Mouse (Mus musculus) midbrain, embryonic 12.5 days (tissue): ENCODE data around the gene Ccnl2. TPM values are rescaled to one million over a fixed set of nuclear protein-coding genes. Genes with fewer than 3 reads are reported as not detected.

Experiments used
- ATAC-seq: fragments of 200-750 bp; cut with Nextera tagmentation; 2 replicates; pipeline ENCODE4 v1.8.0; 2017; ENCODE audit warnings: low read depth, moderate TSS enrichment, moderate library complexity; ENCODE audit not compliant: low FRiP score
- H3K27ac ChIP-seq: fragments of 300-500 bp; sonication (generic); replicated peaks from 2 replicates; pipeline ENCODE4 v1.5.1; 2016; ENCODE audit warnings: mild to moderate bottlenecking
- H3K27me3 ChIP-seq: fragments of 300-500 bp; sonication (generic); 2 replicates; pipeline ENCODE4 v1.6.1; 2016; ENCODE audit warnings: mild to moderate bottlenecking
- H3K36me3 ChIP-seq: fragments of 300-500 bp; sonication (generic); 2 replicates; pipeline ENCODE4 v1.6.1; 2016
- H3K4me1 ChIP-seq: fragments of 300-500 bp; sonication (generic); 2 replicates; pipeline ENCODE4 v1.6.1; 2016
- H3K4me2 ChIP-seq: fragments of 300-500 bp; sonication (generic); replicated peaks from 2 replicates; pipeline ENCODE4 v1.6.1; 2016; ENCODE audit warnings: mild to moderate bottlenecking, moderate library complexity
- H3K4me3 ChIP-seq: fragments of 300-500 bp; sonication (generic); 2 replicates; pipeline ENCODE4 v1.5.1; 2016; ENCODE audit warnings: mild to moderate bottlenecking
- H3K9ac ChIP-seq: fragments of 300-500 bp; sonication (generic); replicated peaks from 2 replicates; pipeline ENCODE4 v1.6.1; 2016; ENCODE audit warnings: mild to moderate bottlenecking, moderate library complexity
- H3K9me3 ChIP-seq: fragments of 300-500 bp; sonication (generic); 2 replicates; pipeline ENCODE4 v1.6.1; 2016; ENCODE audit warnings: mild to moderate bottlenecking
- WGBS: fragments of 180-500 bp; shearing (Covaris S2); methylation state at CpG from one replicate; pipeline ENCODE4 v1.1.7; 2016; 5-methylcytosine and 5-hydroxymethylcytosine counted together
- polyA plus RNA-seq: library from polyadenylated mRNA; unstranded; fragments of >200 nt; fragmentation: Nextera tagmentation; extraction: Ambion mirVana; gene quantifications from 2 replicates; pipeline ENCODE4 v1.2.1, GENCODE M21; 2016

The Ccnl2 gene
- polyA plus RNA-seq, 1 experiment from 2014 or later = 218 TPM

GRCm38 (mm10) chr4:155791240-155791933 is 20.9 kb upstream of the Ccnl2 start:
- Histone ChIP-seq H3K9ac (no peak overlapping the region), H3K4me1 (no peaks in the 10 kb centered on the region), H3K27me3 (peaks cover 27% of the 10 kb centered on the region), H3K4me3 (no peak overlapping the region), H3K9me3 (no peaks in the 10 kb centered on the region), H3K36me3 (no peaks in the 10 kb centered on the region), H3K27ac (no peak overlapping the region), H3K4me2 (no peak overlapping the region)
- ATAC-seq = no peak
- 77% methylated on average over 24 of the region's 24 CpGs for WGBS

DNA sequence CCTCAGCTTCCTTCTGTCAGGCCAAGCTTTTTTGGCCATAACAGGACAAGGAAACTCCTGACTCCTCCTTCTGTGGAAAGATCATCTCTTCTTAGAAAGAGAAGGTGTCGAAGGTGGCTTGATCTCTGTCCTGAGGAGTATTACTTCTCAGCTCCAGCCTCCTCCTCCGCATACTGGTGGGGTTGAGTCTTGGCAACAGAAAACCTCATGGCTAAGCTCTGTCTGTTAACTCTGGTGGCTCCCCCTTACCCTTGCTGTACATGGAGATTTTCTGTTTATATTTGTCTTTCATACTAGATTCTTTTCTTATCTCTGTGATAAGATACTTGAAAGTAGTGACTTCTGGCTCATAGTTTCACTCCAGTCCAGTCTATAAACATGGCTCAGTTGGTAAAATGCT is 18.6 kb upstream of the Ccnl2 start:
- Histone ChIP-seq H3K9me3 (no peaks in the 10 kb centered on the region), H3K9ac (no peak overlapping the region), H3K36me3 (no peaks in the 10 kb centered on the region), H3K4me1 (no peaks in the 10 kb centered on the region), H3K27ac (no peak overlapping the region), H3K4me3 (no peak overlapping the region), H3K4me2 (no peak overlapping the region), H3K27me3 (peaks cover 27% of the 10 kb centered on the region)
- ATAC-seq = no peak
- 69% methylated on average over 2 of the region's 2 CpGs for WGBS

- ATAC-seq = no peak
- 100% methylated on average over 1 of the region's 1 CpGs for WGBS
- Histone ChIP-seq H3K4me3 (no peak overlapping the region), H3K27me3 (no peaks in the 10 kb centered on the region), H3K9me3 (no peaks in the 10 kb centered on the region), H3K9ac (no peak overlapping the region), H3K27ac (no peak overlapping the region), H3K4me2 (no peak overlapping the region), H3K4me1 (peaks cover 17% of the 10 kb centered on the region), H3K36me3 (peaks cover 10% of the 10 kb centered on the region; the same call in 1 of the 2 replicates)
Observed at GRCm38 (mm10) chr4:155802075-155802474, 10.2 kb upstream of the Ccnl2 start.

GRCm38 (mm10) chr4:155802741-155803339 is 9.4 kb upstream of the Ccnl2 start, which contains the start of gene Mrpl20:
Gene Mrpl20, plus strand, starts transcription at chr4:155802878.
- Histone ChIP-seq H3K36me3 (peaks cover 17% of the 10 kb centered on the region), H3K27me3 (no peaks in the 10 kb centered on the region), H3K27ac (peak within 1 kb of the TSS; percentile 52), H3K9ac (peak within 1 kb of the TSS; percentile 83), H3K4me3 (peak within 1 kb of the TSS; percentile 68), H3K9me3 (no peaks in the 10 kb centered on the region), H3K4me1 (peaks cover 17% of the 10 kb centered on the region), H3K4me2 (peak within 1 kb of the TSS; percentile 67)
- ATAC-seq = peak; percentile 38
- 9% methylated on average over 12 of the region's 12 CpGs for WGBS

DNA sequence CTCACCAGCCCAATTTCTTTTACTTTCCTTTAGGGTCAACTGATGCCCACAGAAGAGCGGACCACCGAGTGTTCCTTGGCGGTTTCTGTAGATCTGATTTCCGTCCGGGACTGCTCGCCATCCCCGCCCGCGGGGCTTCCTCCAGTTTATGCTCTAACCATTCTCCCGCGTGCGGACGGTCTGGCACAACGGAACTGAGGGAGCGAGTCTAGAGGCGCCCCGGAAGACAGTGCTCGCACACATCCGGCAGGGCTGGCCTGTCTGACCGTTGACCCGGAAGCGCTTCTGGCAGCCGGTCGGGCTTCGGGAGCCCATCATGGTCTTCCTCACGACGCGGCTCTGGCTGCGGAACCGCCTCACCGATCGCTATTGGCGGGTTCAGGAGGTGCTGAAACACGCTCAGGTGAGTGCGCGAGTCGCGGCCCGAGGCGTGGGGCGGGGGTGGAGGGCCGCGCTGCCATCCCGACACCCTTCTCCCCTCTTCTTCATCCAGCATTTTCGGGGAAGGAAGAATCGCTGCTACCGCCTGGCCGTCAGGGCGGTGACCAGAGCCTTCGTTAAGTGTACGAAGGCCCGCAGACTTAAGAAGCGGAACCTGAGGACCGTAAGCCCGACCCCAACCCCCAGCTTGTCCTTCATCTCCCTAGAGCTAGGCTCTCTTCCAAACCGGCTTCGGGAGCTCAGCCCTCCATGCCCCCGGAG is 8.8 kb upstream of the Ccnl2 start:
- Histone ChIP-seq H3K9me3 (no peaks in the 10 kb centered on the region), H3K4me2 (peak overlapping the region; percentile 67), H3K27ac (peak overlapping the region; percentile 52), H3K27me3 (no peaks in the 10 kb centered on the region), H3K36me3 (peaks cover 24% of the 10 kb centered on the region), H3K4me1 (peaks cover 17% of the 10 kb centered on the region), H3K9ac (peak overlapping the region; percentile 83), H3K4me3 (peak overlapping the region; percentile 68)
- WGBS = under 1% methylated on average over 58 of the region's 58 CpGs
- peak; percentile 97 for ATAC-seq

DNA sequence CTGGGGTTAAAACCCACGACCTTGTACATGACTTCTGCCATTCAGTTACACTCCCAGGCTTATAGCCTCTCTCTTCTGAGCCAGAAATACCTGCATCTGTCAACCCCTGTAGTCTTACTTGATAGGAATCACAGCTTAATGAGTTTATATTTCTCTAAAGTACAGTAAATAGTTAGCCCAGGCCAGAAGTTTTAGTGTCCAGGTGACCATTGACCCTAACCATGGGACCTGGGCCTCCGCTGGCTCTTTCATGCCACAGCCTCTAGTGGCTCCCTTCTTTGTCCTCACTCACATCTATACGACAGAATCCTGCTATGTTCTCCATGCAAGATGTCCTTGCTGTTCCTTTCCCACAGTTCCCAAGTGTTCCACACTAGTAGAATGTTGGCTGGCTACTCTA is 4.4 kb upstream of the Ccnl2 start:
- no peak overlapping the region for H3K4me3 ChIP-seq
- H3K36me3 ChIP-seq = peaks cover 49% of the 10 kb centered on the region
- H3K27me3 ChIP-seq = no peaks in the 10 kb centered on the region
- 94% methylated on average over 3 of the region's 3 CpGs for WGBS
- H3K4me1 ChIP-seq = peaks cover 21% of the 10 kb centered on the region
- no peak overlapping the region for H3K27ac ChIP-seq
- no peak overlapping the region for H3K4me2 ChIP-seq
- H3K9me3 ChIP-seq = no peaks in the 10 kb centered on the region
- no peak for ATAC-seq
- no peak overlapping the region for H3K9ac ChIP-seq

DNA sequence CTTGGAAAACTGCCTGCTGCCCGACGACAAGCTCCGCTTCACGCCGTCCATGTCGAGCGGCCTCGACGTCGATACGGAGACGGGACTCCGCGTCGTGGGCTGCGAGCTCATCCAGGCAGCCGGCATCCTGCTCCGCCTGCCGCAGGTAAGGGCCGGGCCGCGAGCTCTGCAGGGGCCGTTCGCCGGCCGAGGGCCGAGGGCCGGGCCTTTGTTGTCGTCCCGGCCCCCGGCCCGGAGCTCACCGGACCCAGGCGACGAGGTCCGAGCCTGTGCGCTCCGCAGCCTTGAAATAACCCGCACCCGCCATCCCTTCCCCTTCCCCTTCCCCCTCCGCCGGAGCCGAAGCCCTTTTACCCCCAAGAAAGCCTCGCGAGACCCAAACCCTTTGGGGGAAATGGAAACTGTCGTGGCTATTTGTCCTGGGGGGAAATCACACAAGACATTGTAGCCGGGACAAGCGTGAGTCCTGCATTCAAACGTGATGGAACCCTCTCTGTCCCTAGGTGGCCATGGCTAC is 434 bp downstream of the Ccnl2 start:
- no peaks in the 10 kb centered on the region for H3K9me3 ChIP-seq
- peak overlapping the region; percentile 83 for H3K27ac ChIP-seq
- H3K36me3 ChIP-seq = peaks cover 72% of the 10 kb centered on the region
- peak overlapping the region; percentile 82 for H3K4me3 ChIP-seq
- H3K27me3 ChIP-seq = no peaks in the 10 kb centered on the region
- WGBS = under 1% methylated on average over 47 of the region's 49 CpGs
- peak overlapping the region; percentile 98 for H3K9ac ChIP-seq
- H3K4me1 ChIP-seq = peaks cover 19% of the 10 kb centered on the region
- ATAC-seq = peak; percentile 51
- peak overlapping the region; percentile 83 for H3K4me2 ChIP-seq

DNA sequence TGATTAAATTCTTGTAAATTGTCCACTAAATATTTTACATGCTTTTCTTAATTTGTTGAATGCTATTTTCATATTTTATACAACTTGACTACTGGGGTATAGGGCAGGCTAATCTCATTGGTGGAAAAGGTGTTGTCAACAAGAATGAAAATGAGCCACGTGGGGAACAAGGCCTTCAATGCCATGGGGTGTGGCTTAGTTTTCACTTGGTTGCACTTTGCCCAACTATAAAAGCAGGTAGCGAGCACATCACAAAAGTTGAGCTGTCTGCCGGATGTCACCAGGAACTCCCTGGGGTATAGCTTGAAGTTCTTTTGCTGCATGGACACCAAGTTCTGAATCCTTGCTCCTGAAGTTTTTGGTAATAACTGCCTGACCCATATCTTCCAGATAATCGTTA is 5.2 kb downstream of the Ccnl2 start:
- H3K27me3 ChIP-seq = no peaks in the 10 kb centered on the region
- 80% methylated on average over 4 of the region's 4 CpGs for WGBS
- H3K4me2 ChIP-seq = no peak overlapping the region
- no peak for ATAC-seq
- H3K9me3 ChIP-seq = no peaks in the 10 kb centered on the region
- no peak overlapping the region for H3K9ac ChIP-seq
- no peak overlapping the region for H3K27ac ChIP-seq
- peaks cover 13% of the 10 kb centered on the region for H3K4me1 ChIP-seq
- peaks cover 85% of the 10 kb centered on the region for H3K36me3 ChIP-seq
- no peak overlapping the region for H3K4me3 ChIP-seq

DNA sequence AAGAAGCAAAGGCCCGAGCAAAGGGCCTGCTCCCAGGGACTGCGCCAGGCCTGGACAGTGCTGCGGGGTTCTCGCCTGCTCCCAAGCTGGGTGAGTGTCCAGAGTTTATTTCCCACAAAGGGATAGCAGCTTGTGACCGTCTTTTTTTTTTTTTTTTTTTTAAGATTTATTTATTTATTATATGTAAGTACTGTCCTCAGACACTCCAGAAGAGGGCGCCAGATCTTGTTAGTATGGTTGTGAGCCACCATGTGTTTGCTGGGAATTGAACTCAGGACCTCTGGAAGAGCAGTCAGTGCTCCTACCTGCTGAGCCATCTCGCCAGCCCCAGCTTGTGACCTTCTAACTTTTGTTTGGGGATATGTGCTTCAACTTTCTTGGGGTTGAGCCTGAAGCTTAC is 8.7 kb downstream of the Ccnl2 start:
- no peak for ATAC-seq
- Histone ChIP-seq H3K9ac (no peak overlapping the region), H3K36me3 (peaks cover 95% of the 10 kb centered on the region), H3K27ac (no peak overlapping the region), H3K27me3 (no peaks in the 10 kb centered on the region), H3K4me1 (no peaks in the 10 kb centered on the region), H3K9me3 (no peaks in the 10 kb centered on the region), H3K4me3 (no peak overlapping the region), H3K4me2 (no peak overlapping the region)
- WGBS = 82% methylated on average over 7 of the region's 7 CpGs

- no peaks in the 10 kb centered on the region for H3K27me3 ChIP-seq
- no peak overlapping the region for H3K4me3 ChIP-seq
- H3K36me3 ChIP-seq = peaks cover 86% of the 10 kb centered on the region
- 96% methylated on average over 16 of the region's 16 CpGs for WGBS
- no peak overlapping the region for H3K27ac ChIP-seq
- no peak for ATAC-seq
- H3K4me2 ChIP-seq = no peak overlapping the region
- no peak overlapping the region for H3K9ac ChIP-seq
- no peaks in the 10 kb centered on the region for H3K9me3 ChIP-seq
- no peaks in the 10 kb centered on the region for H3K4me1 ChIP-seq
Observed at GRCm38 (mm10) chr4:155823443-155823842, 11.2 kb downstream of the Ccnl2 start.

DNA sequence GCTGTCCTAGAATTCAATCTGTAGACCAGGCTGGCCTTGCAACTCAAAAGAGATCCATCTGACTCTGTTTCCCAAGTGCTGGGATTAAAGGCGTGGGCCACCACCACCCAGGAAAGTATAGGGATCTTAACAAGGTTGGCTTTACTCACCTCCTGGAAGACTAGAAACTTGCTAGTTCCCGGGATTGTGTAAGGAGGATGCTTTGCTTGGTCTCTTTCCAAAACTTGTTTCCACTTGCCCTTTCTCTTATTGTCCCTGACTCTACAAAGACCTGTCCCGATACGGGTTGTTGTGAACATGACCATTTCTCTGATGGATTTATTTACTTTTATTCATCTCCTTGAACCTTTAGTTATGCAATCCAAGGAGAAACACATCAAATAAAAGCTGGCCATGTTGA is 17.6 kb downstream of the Ccnl2 start:
- Histone ChIP-seq H3K4me2 (no peak overlapping the region), H3K36me3 (peaks cover 42% of the 10 kb centered on the region), H3K27ac (no peak overlapping the region), H3K9ac (no peak overlapping the region), H3K9me3 (no peaks in the 10 kb centered on the region), H3K27me3 (no peaks in the 10 kb centered on the region), H3K4me3 (no peak overlapping the region), H3K4me1 (peaks cover 25% of the 10 kb centered on the region)
- WGBS = 91% methylated on average over 4 of the region's 4 CpGs
- no peak for ATAC-seq

DNA sequence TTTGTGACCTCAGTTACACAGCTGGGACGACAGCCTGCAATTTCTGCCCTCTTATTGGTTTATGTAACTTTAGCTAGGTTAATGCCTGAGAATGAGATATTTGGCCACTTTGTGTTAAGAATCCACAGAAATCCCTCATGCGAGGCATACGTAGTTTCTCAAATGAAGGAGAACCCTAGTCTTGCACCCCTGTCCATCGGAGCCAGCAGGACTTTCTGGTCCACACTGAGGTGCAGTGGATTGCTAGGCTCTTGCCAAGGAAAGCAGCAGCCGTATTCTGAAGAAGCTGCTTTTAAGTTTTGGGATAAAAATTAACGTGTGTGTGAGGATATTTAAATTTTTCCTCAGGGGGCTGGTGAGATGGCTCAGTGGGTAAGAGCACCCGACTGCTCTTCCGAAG is 18.3 kb downstream of the Ccnl2 start:
- Histone ChIP-seq H3K36me3 (peaks cover 35% of the 10 kb centered on the region), H3K9ac (no peak overlapping the region), H3K4me1 (peaks cover 25% of the 10 kb centered on the region), H3K27ac (peak overlapping the region; percentile 49; the same call in 1 of the 2 replicates), H3K27me3 (no peaks in the 10 kb centered on the region), H3K9me3 (no peaks in the 10 kb centered on the region), H3K4me2 (peak overlapping the region; percentile 99), H3K4me3 (peak overlapping the region; percentile 91)
- ATAC-seq = no peak
- 60% methylated on average over 8 of the region's 8 CpGs for WGBS
